Mouse (Mus musculus) embryo, embryonic 11 days (tissue): Measurements from ENCODE around the gene 9130409I23Rik.

ENCODE experiments used
- DNase-seq: peaks from one replicate; pipeline ENCODE4 v3.0.0-alpha.2; 2015

Gene 9130409I23Rik

GRCm38 (mm10) chr1:181050937-181051336, at the start of gene 9130409I23Rik:
Gene 9130409I23Rik (plus strand): TSS chr1:181051237.
- no peak for DNase-seq

- no peak for DNase-seq
Observed at GRCm38 (mm10) chr1:181001621-181002020, 49.4 kb upstream of the 9130409I23Rik start.

GRCm38 (mm10) chr1:181003790-181004189, 47.2 kb upstream of the 9130409I23Rik start:
- no peak for DNase-seq

- no peak for DNase-seq
Observed at GRCm38 (mm10) chr1:181005331-181005730, 45.7 kb upstream of the 9130409I23Rik start.

- no peak for DNase-seq
Observed at GRCm38 (mm10) chr1:181007831-181008230, 43.2 kb upstream of the 9130409I23Rik start.

GRCm38 (mm10) chr1:181008266-181008665, 42.8 kb upstream of the 9130409I23Rik start:
- no peak for DNase-seq

- no peak for DNase-seq
Observed at GRCm38 (mm10) chr1:181009011-181009590, 41.9 kb upstream of the 9130409I23Rik start.

GRCm38 (mm10) chr1:181009754-181010153, 41.3 kb upstream of the 9130409I23Rik start:
- no peak for DNase-seq

- DNase-seq, result no peak
Observed at GRCm38 (mm10) chr1:181010171-181010932, 40.7 kb upstream of the 9130409I23Rik start.

GRCm38 (mm10) chr1:181011601-181012000, 39.4 kb upstream of the 9130409I23Rik start:
- no peak for DNase-seq

- no peak for DNase-seq
Observed at GRCm38 (mm10) chr1:181012416-181012815, 38.6 kb upstream of the 9130409I23Rik start.

- DNase-seq, result no peak
Observed at GRCm38 (mm10) chr1:181013446-181013845, 37.6 kb upstream of the 9130409I23Rik start.

GRCm38 (mm10) chr1:181014731-181015500, 36.1 kb upstream of the 9130409I23Rik start:
- DNase-seq, result no peak

- DNase-seq, result no peak
Observed at GRCm38 (mm10) chr1:181015558-181015957, 35.5 kb upstream of the 9130409I23Rik start.

- no peak for DNase-seq
Observed at GRCm38 (mm10) chr1:181016045-181016444, 35.0 kb upstream of the 9130409I23Rik start.

GRCm38 (mm10) chr1:181016532-181017131, 34.4 kb upstream of the 9130409I23Rik start:
- peak; percentile 61 for DNase-seq

- peak; percentile 83 for DNase-seq
Observed at GRCm38 (mm10) chr1:181017212-181017711, 33.8 kb upstream of the 9130409I23Rik start.

- no peak for DNase-seq
Observed at GRCm38 (mm10) chr1:181017890-181018420, 33.1 kb upstream of the 9130409I23Rik start.

- DNase-seq, result no peak
Observed at GRCm38 (mm10) chr1:181020756-181021487, 30.1 kb upstream of the 9130409I23Rik start, which contains the start of gene Ephx1. Gene Ephx1 (minus strand): TSS chr1:181020904.

- no peak for DNase-seq
Observed at GRCm38 (mm10) chr1:181021488-181021865, 29.6 kb upstream of the 9130409I23Rik start.

- DNase-seq, result peak; percentile 74
Observed at GRCm38 (mm10) chr1:181022265-181022664, 28.8 kb upstream of the 9130409I23Rik start.
